Mouse (Mus musculus): ENCODE data around the gene Pla2g2d. TPM values are rescaled to one million over a fixed set of nuclear protein-coding genes. Genes with fewer than 3 reads are reported as not detected.

The Pla2g2d gene
- total and polyA plus RNA-seq, 3 experiments, result not detected

GRCm38 (mm10) chr4:138755983-138756382 is 19.6 kb upstream of the Pla2g2d start:
- H3K9me3 ChIP-seq (replicated peaks; ENCODE audit: insufficient read depth, low read length), result no peaks in the 10 kb centered on the region
- no peak overlapping the region for H3K4me3 ChIP-seq (ENCODE audit: control insufficient read depth in 1 of 2, insufficient read depth in 1 of 2, low read depth in 2 of 2, low read length in 2 of 2)
- no peaks in the 10 kb centered on the region for H3K36me3 ChIP-seq (ENCODE audit: control insufficient read depth in 1 of 2, insufficient read depth in 2 of 2, low read length in 2 of 2)
- H3K4me1 ChIP-seq (ENCODE audit: control insufficient read depth in 1 of 2, insufficient read depth in 2 of 2, low read length in 2 of 2), result no peaks in the 10 kb centered on the region
- no peaks in the 10 kb centered on the region for H3K79me2 ChIP-seq (ENCODE audit: control insufficient read depth, insufficient read depth, low read length, poor library complexity)
- no peak overlapping the region for H3K27ac ChIP-seq (ENCODE audit: control insufficient read depth, low read depth, low read length)
- H3K9ac ChIP-seq (ENCODE audit: control insufficient read depth, low read depth, low read length, poor library complexity, severe bottlenecking), result no peak overlapping the region
- no peak for DNase-seq (ENCODE audit: low read depth, low spot score)
- TF ChIP-seq MYC (IDR thresholded peaks at IDR 0.05; ENCODE audit: low read depth, low read length) (no peak), MAX (IDR thresholded peaks at IDR 0.05; ENCODE audit: low read length) (no peak), GATA1 (IDR thresholded peaks at IDR 0.05; ENCODE audit: low read depth, low read length) (no peak), ELF1 (IDR thresholded peaks at IDR 0.05; ENCODE audit: low read depth, low read length) (no peak), MXI1 (IDR thresholded peaks at IDR 0.05; ENCODE audit: low read depth, low read length) (no peak), ETS1 (IDR thresholded peaks at IDR 0.05; ENCODE audit: low read depth, low read length) (no peak), NRF1 (IDR thresholded peaks at IDR 0.05; ENCODE audit: insufficient read depth, low read depth, low read length, poor library complexity, severe bottlenecking) (no peak), ZC3H11A (IDR thresholded peaks at IDR 0.05; ENCODE audit: low read depth, low read length) (no peak), NELFE (IDR thresholded peaks at IDR 0.05; ENCODE audit: low read depth, low read length) (no peak), TBP (IDR thresholded peaks at IDR 0.05; ENCODE audit: low read depth, low read length) (no peak), EP300 (IDR thresholded peaks at IDR 0.05; ENCODE audit: low read depth in 1 of 2, low read length in 2 of 2) (no peak), TAL1 (IDR thresholded peaks at IDR 0.05; ENCODE audit: low read length) (no peak), UBTF (IDR thresholded peaks at IDR 0.05; ENCODE audit: borderline replicate concordance, insufficient read depth, low read depth, low read length) (no peak), MAFK (IDR thresholded peaks at IDR 0.05; ENCODE audit: borderline replicate concordance, low read depth, low read length) (no peak), USF2 (IDR thresholded peaks at IDR 0.05; ENCODE audit: borderline replicate concordance in 1 of 2, insufficient read depth in 1 of 2, low read depth in 1 of 2, low read length in 2 of 2) (no peak), HCFC1 (IDR thresholded peaks at IDR 0.05; ENCODE audit: low read depth, low read length) (no peak), BHLHE40 (IDR thresholded peaks at IDR 0.05; ENCODE audit: borderline replicate concordance, low read depth, low read length) (no peak), CTCF (IDR thresholded peaks at IDR 0.05 in 2 of 3, conservative IDR thresholded peaks at IDR 0.05 in 1 of 3; ENCODE audit: control insufficient read depth in 1 of 3, insufficient read depth in 1 of 3, low read depth in 2 of 3, low read length in 3 of 3, poor library complexity in 1 of 3, severe bottlenecking in 1 of 3) (no peak)
- H3K27me3 ChIP-seq (ENCODE audit: control insufficient read depth in 1 of 2, insufficient read depth in 2 of 2, low read length in 2 of 2), result no peaks in the 10 kb centered on the region

GRCm38 (mm10) chr4:138757416-138757815 is 18.1 kb upstream of the Pla2g2d start, which contains the start of gene Pla2g2f:
TSS of gene Pla2g2f (minus strand) at chr4:138757626.
- no peaks in the 10 kb centered on the region for H3K27me3 ChIP-seq (ENCODE audit: control insufficient read depth in 1 of 2, insufficient read depth in 2 of 2, low read length in 2 of 2)
- no peak within 1 kb of the TSS for H3K27ac ChIP-seq (ENCODE audit: control insufficient read depth, low read depth, low read length)
- H3K36me3 ChIP-seq (ENCODE audit: control insufficient read depth in 1 of 2, insufficient read depth in 2 of 2, low read length in 2 of 2), result no peaks in the 10 kb centered on the region
- H3K79me2 ChIP-seq (ENCODE audit: control insufficient read depth, insufficient read depth, low read length, poor library complexity), result no peaks in the 10 kb centered on the region
- no peaks in the 10 kb centered on the region for H3K9me3 ChIP-seq (replicated peaks; ENCODE audit: insufficient read depth, low read length)
- DNase-seq (ENCODE audit: low read depth, low spot score), result no peak
- no peak within 1 kb of the TSS for H3K4me3 ChIP-seq (ENCODE audit: control insufficient read depth in 1 of 2, insufficient read depth in 1 of 2, low read depth in 2 of 2, low read length in 2 of 2)
- TF ChIP-seq TBP (IDR thresholded peaks at IDR 0.05; ENCODE audit: low read depth, low read length) (no peak), TCF12 (IDR thresholded peaks at IDR 0.05; ENCODE audit: low read depth, low read length) (no peak), MAX (IDR thresholded peaks at IDR 0.05; ENCODE audit: low read length) (no peak), SIN3A (IDR thresholded peaks at IDR 0.05; ENCODE audit: low read length) (no peak), ELF1 (IDR thresholded peaks at IDR 0.05; ENCODE audit: low read depth, low read length) (no peak), ZC3H11A (IDR thresholded peaks at IDR 0.05; ENCODE audit: low read depth, low read length) (no peak), CHD2 (IDR thresholded peaks at IDR 0.05; ENCODE audit: low read length) (no peak), EP300 (IDR thresholded peaks at IDR 0.05; ENCODE audit: low read depth in 1 of 2, low read length in 2 of 2) (no peak), RAD21 (IDR thresholded peaks at IDR 0.05; ENCODE audit: low read depth, low read length) (no peak), MAFK (IDR thresholded peaks at IDR 0.05; ENCODE audit: borderline replicate concordance, low read depth, low read length) (no peak)
- H3K9ac ChIP-seq (ENCODE audit: control insufficient read depth, low read depth, low read length, poor library complexity, severe bottlenecking), result no peak within 1 kb of the TSS
- no peaks in the 10 kb centered on the region for H3K4me1 ChIP-seq (ENCODE audit: control insufficient read depth in 1 of 2, insufficient read depth in 2 of 2, low read length in 2 of 2)
